Mouse (Mus musculus): Measurements from ENCODE around the gene Cfi. TPM values are rescaled to one million over a fixed set of nuclear protein-coding genes. Genes with fewer than 3 reads are reported as not detected.

Cfi gene
- polyA plus RNA-seq, 1 experiment from 2014 or later: 0.45 TPM

DNA sequence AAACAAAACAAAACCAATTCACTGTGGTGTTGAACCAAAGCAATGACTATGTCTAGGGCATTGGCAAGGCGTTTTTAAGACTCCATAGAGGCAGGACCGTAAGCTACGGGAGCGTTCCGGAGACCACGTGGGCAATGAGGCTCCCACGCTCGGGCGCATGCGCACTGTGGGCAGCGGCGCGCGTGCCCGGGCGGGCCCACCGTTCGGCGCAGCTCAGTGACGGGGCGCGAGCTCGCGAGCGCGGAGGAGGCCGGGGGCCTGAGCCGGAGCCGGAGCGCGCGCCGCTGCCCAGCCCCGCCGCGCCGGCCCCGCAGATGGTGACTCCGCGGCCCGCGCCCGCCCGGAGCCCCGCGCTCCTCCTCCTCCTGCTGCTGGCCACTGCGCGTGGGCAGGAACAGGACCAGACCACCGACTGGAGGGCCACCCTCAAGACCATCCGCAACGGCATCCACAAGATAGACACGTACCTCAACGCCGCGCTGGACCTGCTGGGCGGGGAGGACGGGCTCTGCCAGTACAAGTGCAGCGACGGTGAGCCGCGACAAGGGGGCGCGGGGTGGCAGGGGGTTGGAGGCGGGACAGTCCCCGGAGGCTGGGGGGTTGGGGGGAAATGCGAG, 42.8 kb downstream of the Cfi start, which contains the start of gene Pla2g12a:
TSS of gene Pla2g12a (plus strand) at position 202 of the 617 bp plus-strand sequence.
- WGBS: under 1% methylated on average over 50 of the region's 66 CpGs
- 0 out of 2 replicates have a peak within 1 kb of the TSS, but pooled peaks have one; percentile 35 for H3K27ac ChIP-seq (replicated peaks; ENCODE audit: low read depth, low read length)

DNA sequence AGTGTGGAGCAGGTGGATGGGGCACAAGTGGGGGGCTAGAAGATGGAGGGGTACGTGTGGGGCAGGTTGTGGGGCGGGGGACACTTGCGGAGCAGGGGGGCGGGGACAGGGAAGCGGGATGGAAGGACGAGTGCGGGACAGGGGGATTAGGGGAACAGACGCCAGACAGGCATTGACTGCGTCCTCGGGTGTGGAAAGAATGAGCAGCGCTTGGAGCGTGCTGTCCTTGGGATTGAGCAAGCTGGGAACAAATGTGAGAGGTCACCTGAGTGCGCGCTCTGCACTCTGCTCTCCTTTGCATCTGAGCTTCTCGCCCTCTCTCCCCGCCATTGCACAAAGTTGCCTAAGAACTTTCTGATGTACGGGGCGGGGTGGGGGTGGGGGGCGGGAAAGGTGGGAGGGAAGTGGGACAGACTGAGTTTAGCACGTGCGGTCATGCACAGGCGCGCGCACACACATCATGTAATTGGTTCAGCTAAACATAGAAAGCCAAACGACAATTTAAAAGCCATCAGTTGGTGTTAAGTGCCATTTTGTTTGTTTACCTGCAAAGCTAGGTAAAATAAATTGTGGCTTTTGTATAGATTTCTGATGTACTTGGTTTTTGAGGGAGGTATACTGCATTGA, 43.6 kb downstream of the Cfi start:
- Histone ChIP-seq H3K9ac (replicated peaks; ENCODE audit: low read length) (peak overlapping the region; percentile 58), H3K36me3 (replicated peaks; ENCODE audit: control insufficient read depth, insufficient read depth, low read depth, low read length) (no peaks in the 10 kb centered on the region), H3K9me3 (replicated peaks; ENCODE audit: control insufficient read depth, low read length) (no peaks in the 10 kb centered on the region), H3K4me3 (ENCODE audit: low read depth, low read length) (peak overlapping the region; percentile 67), H3K27ac (replicated peaks; ENCODE audit: low read depth, low read length) (no peak overlapping the region), H3K4me1 (ENCODE audit: control insufficient read depth, insufficient read depth, low read length) (no peaks in the 10 kb centered on the region), H3K27me3 (ENCODE audit: control insufficient read depth, insufficient read depth, low read length) (no peaks in the 10 kb centered on the region), H3K4me2 (ENCODE audit: low read depth, low read length) (peak overlapping the region; percentile 77)
- WGBS: under 1% methylated on average over 25 of the region's 25 CpGs
- ATAC-seq (replicated peaks; ENCODE audit: insufficient number of reproducible peaks, low FRiP score, low TSS enrichment, low read depth): peak; percentile 73
- DNase-seq (ENCODE audit: low spot score): peak; percentile 59

More for the DNA sequence above, 42.8 kb downstream of the Cfi start, which contains the start of gene Pla2g12a:
- DNase-seq (ENCODE audit: low spot score) (peak; percentile 94), ATAC-seq (replicated peaks; ENCODE audit: insufficient number of reproducible peaks, low FRiP score, low TSS enrichment, low read depth) (peak; percentile 92)
- H3K36me3 ChIP-seq (replicated peaks; ENCODE audit: control insufficient read depth, insufficient read depth, low read depth, low read length): no peaks in the 10 kb centered on the region
- no peaks in the 10 kb centered on the region for H3K4me1 ChIP-seq (ENCODE audit: control insufficient read depth, insufficient read depth, low read length)
- H3K4me2 ChIP-seq (ENCODE audit: low read depth, low read length): peak within 1 kb of the TSS; percentile 77
- H3K9me3 ChIP-seq (replicated peaks; ENCODE audit: control insufficient read depth, low read length): no peaks in the 10 kb centered on the region
- no peaks in the 10 kb centered on the region for H3K27me3 ChIP-seq (ENCODE audit: control insufficient read depth, insufficient read depth, low read length)
- H3K4me3 ChIP-seq (ENCODE audit: low read depth, low read length): peak within 1 kb of the TSS; percentile 67
- H3K9ac ChIP-seq (replicated peaks; ENCODE audit: low read length): peak within 1 kb of the TSS; percentile 58

DNA sequence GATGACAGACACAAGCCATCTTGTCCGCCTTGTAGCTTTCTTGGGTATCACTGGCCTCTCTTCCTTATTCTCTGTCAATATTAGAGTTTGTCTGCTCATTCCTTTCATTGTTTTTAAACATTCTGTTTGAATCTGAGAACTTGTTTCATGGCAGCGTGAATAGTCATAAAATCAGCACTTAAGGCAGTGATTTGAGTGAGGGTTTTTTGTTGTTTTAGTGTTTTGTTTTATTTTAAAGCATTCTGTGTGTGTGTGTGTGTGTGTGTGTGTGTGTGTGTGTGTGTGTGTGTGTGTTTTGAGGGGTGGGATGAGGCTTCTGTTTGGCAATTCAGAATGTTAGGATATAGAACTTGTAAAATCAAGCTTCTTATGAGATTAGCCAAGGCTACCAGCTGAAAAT, 44.2 kb downstream of the Cfi start:
- no peak for ATAC-seq (replicated peaks; ENCODE audit: insufficient number of reproducible peaks, low FRiP score, low TSS enrichment, low read depth)
- Histone ChIP-seq H3K9me3 (replicated peaks; ENCODE audit: control insufficient read depth, low read length) (no peaks in the 10 kb centered on the region), H3K4me3 (ENCODE audit: low read depth, low read length) (no peak overlapping the region), H3K27ac (replicated peaks; ENCODE audit: low read depth, low read length) (no peak overlapping the region), H3K27me3 (ENCODE audit: control insufficient read depth, insufficient read depth, low read length) (no peaks in the 10 kb centered on the region), H3K9ac (replicated peaks; ENCODE audit: low read length) (no peak overlapping the region), H3K36me3 (replicated peaks; ENCODE audit: control insufficient read depth, insufficient read depth, low read depth, low read length) (no peaks in the 10 kb centered on the region), H3K4me2 (ENCODE audit: low read depth, low read length) (no peak overlapping the region), H3K4me1 (ENCODE audit: control insufficient read depth, insufficient read depth, low read length) (no peaks in the 10 kb centered on the region)
- no peak for DNase-seq (ENCODE audit: low spot score)
- WGBS: 85% methylated on average over 2 of the region's 2 CpGs

DNA sequence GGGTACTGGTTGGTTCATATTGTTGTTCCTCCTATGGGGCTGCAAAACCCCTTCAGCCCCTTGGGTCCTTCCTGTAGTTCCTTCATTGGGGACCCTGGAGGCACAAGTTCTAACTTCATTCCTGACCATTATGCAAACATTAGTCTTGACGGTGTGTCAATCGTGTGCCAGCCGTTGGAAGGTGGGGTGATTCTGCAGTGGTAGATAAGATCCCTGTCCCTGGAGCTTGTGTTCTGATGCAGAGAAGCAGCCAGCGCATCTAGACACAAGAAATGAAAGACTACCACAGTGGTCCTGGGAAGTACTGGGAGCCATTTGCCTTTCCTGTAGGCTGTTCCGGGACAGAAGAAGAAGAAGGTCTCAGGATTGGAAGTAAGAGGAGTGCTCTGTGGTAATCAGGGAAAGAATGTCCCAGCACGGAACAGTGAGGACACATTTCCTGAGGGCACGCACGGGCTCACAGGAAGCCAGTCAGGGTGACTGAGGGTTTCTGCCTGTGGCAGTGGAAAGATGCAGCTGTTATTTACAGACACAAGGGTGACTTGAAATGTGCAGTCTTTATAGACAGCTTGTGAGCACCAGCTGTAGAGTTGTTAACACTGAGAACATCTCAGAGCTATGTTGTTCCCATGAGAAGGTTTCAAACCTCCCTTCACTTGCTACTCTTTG, 45.4 kb downstream of the Cfi start:
- Histone ChIP-seq H3K27ac (replicated peaks; ENCODE audit: low read depth, low read length) (no peak overlapping the region), H3K4me1 (ENCODE audit: control insufficient read depth, insufficient read depth, low read length) (no peaks in the 10 kb centered on the region), H3K27me3 (ENCODE audit: control insufficient read depth, insufficient read depth, low read length) (no peaks in the 10 kb centered on the region), H3K36me3 (replicated peaks; ENCODE audit: control insufficient read depth, insufficient read depth, low read depth, low read length) (no peaks in the 10 kb centered on the region), H3K9me3 (replicated peaks; ENCODE audit: control insufficient read depth, low read length) (no peaks in the 10 kb centered on the region), H3K9ac (replicated peaks; ENCODE audit: low read length) (no peak overlapping the region), H3K4me3 (ENCODE audit: low read depth, low read length) (no peak overlapping the region), H3K4me2 (ENCODE audit: low read depth, low read length) (no peak overlapping the region)
- DNase-seq (ENCODE audit: low spot score): no peak
- WGBS: 72% methylated on average over 8 of the region's 8 CpGs
- no peak for ATAC-seq (replicated peaks; ENCODE audit: insufficient number of reproducible peaks, low FRiP score, low TSS enrichment, low read depth)

DNA sequence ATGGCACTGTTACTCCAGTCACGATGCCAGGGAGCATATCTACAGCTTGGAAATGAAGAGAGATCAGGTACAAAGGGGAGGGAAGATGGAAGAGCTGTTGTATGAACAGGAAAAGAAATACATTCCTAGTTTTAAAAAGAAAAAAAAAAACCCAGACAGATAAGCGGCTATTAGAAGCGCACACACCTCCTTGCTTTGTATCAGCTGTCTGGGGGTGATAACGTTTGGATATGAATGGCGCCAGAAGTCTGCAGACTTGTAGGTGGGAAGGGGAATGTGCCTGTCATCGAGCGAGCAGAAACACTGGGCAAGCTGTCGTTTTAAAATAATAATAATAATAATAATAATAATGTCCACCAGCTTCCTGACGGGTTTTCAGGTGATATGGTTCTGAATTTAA, 49.9 kb downstream of the Cfi start:
- Histone ChIP-seq H3K9me3 (replicated peaks; ENCODE audit: control insufficient read depth, low read length) (no peaks in the 10 kb centered on the region), H3K27me3 (ENCODE audit: control insufficient read depth, insufficient read depth, low read length) (no peaks in the 10 kb centered on the region), H3K27ac (replicated peaks; ENCODE audit: low read depth, low read length) (no peak overlapping the region), H3K4me3 (ENCODE audit: low read depth, low read length) (no peak overlapping the region), H3K4me1 (ENCODE audit: control insufficient read depth, insufficient read depth, low read length) (no peaks in the 10 kb centered on the region), H3K4me2 (ENCODE audit: low read depth, low read length) (no peak overlapping the region), H3K9ac (replicated peaks; ENCODE audit: low read length) (no peak overlapping the region), H3K36me3 (replicated peaks; ENCODE audit: control insufficient read depth, insufficient read depth, low read depth, low read length) (no peaks in the 10 kb centered on the region)
- 91% methylated on average over 9 of the region's 9 CpGs for WGBS
- ATAC-seq (replicated peaks; ENCODE audit: insufficient number of reproducible peaks, low FRiP score, low TSS enrichment, low read depth) (no peak), DNase-seq (ENCODE audit: low spot score) (no peak)

DNA sequence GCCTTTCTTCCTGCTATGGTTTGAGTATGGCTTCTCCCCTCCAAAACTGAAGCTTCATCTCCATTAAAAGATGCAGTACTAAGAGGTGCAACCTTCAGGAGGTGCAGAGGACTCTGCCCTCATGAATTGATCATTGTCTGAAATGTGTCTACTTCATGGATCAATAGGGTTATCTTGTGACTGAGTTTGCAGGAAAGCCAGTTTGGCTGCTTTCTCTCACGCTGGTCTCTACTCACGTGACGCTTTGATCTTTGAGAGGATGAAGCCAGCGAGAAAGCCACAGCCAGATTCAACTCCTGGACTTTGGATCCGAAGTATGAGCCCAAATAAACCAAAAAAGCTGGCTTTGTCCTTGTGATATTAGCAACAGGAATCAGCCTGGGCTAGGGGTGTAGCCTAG, 50.7 kb downstream of the Cfi start:
- Histone ChIP-seq H3K9ac (replicated peaks; ENCODE audit: low read length) (no peak overlapping the region), H3K27me3 (ENCODE audit: control insufficient read depth, insufficient read depth, low read length) (no peaks in the 10 kb centered on the region), H3K4me2 (ENCODE audit: low read depth, low read length) (no peak overlapping the region), H3K4me3 (ENCODE audit: low read depth, low read length) (no peak overlapping the region), H3K36me3 (replicated peaks; ENCODE audit: control insufficient read depth, insufficient read depth, low read depth, low read length) (no peaks in the 10 kb centered on the region), H3K4me1 (ENCODE audit: control insufficient read depth, insufficient read depth, low read length) (no peaks in the 10 kb centered on the region), H3K9me3 (replicated peaks; ENCODE audit: control insufficient read depth, low read length) (no peaks in the 10 kb centered on the region), H3K27ac (replicated peaks; ENCODE audit: low read depth, low read length) (no peak overlapping the region)
- DNase-seq (ENCODE audit: low spot score): no peak
- 67% methylated on average over 5 of the region's 5 CpGs for WGBS
- ATAC-seq (replicated peaks; ENCODE audit: insufficient number of reproducible peaks, low FRiP score, low TSS enrichment, low read depth): no peak

DNA sequence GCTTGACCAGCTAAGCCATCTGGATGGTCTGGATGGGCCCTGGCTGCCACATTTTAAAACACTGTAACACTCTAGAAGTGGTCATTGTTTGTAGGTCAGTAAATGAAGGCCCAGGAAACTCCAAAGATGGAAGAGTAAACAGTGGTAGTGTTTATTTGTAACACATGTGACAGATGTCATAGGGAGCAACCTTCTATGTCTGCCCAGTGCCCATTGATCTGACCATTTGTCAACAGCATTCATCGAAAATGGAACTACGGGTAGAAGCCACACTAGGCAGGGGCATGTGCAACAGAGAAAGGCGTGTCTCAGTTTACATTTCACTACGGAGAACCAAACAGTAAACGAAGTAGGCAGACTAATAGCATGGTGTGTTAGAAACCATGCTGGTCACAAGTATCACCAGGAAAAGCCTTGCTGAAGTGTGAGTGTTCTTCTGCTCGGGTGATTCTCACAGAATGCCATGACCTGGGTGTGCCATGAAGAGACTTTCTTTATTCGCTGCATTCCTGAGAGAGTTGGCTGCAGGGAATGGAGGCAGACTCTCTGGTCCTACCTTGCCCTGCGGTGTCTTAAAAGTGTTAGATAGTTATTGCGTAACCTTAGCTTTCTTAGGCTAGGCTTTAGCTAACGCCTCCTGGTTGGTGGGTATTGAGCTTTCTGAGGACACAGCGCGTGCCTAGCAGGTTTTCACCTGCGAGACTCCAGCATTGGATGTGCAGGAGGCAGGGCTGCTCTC, 52.3 kb downstream of the Cfi start:
- H3K4me3 ChIP-seq (ENCODE audit: low read depth, low read length): no peak overlapping the region
- H3K27ac ChIP-seq (replicated peaks; ENCODE audit: low read depth, low read length): no peak overlapping the region
- H3K9ac ChIP-seq (replicated peaks; ENCODE audit: low read length): no peak overlapping the region
- 84% methylated on average over 13 of the region's 13 CpGs for WGBS
- H3K4me2 ChIP-seq (ENCODE audit: low read depth, low read length): no peak overlapping the region
- no peaks in the 10 kb centered on the region for H3K36me3 ChIP-seq (replicated peaks; ENCODE audit: control insufficient read depth, insufficient read depth, low read depth, low read length)
- DNase-seq (ENCODE audit: low spot score) (no peak), ATAC-seq (replicated peaks; ENCODE audit: insufficient number of reproducible peaks, low FRiP score, low TSS enrichment, low read depth) (no peak)
- H3K9me3 ChIP-seq (replicated peaks; ENCODE audit: control insufficient read depth, low read length): no peaks in the 10 kb centered on the region
- no peaks in the 10 kb centered on the region for H3K4me1 ChIP-seq (ENCODE audit: control insufficient read depth, insufficient read depth, low read length)
- no peaks in the 10 kb centered on the region for H3K27me3 ChIP-seq (ENCODE audit: control insufficient read depth, insufficient read depth, low read length)
